Mouse (Mus musculus) lung, embryonic 14.5 days (tissue): Measurements from ENCODE around the gene Actr2. TPM values are rescaled to one million over a fixed set of nuclear protein-coding genes. Genes with fewer than 3 reads are reported as not detected.
A peak's percentile ranks its signal among the peaks of the same experiment; 100 is the strongest.
"Not testable (repeated sequence)": the region's sequence is repeated elsewhere in the genome, so short reads cannot be mapped to it uniquely, and the experiment has no call there.

Experiments
- ATAC-seq: fragments of 200-750 bp; cut with Nextera tagmentation; 2 replicates; pipeline ENCODE4 v1.8.0; 2017; ENCODE audit warnings: mild to moderate bottlenecking, moderate TSS enrichment, moderate library complexity; ENCODE audit not compliant: insufficient read depth
- DNase-seq: peaks from one replicate; pipeline ENCODE4 v3.0.0-alpha.2; 2015
- H3K27ac ChIP-seq: fragments of 300-500 bp; sonication (generic); 2 replicates; pipeline ENCODE4 v1.5.1; 2014; ENCODE audit warnings: low read depth, mild to moderate bottlenecking, moderate library complexity
- H3K27me3 ChIP-seq: fragments of 300-500 bp; sonication (generic); 2 replicates; pipeline ENCODE4 v1.6.1; 2014; ENCODE audit warnings: low read length, control low read depth; ENCODE audit not compliant: insufficient read depth
- H3K36me3 ChIP-seq: fragments of 300-500 bp; sonication (generic); 2 replicates; pipeline ENCODE4 v1.6.1; 2014; ENCODE audit warnings: control low read depth; ENCODE audit not compliant: insufficient read depth
- H3K4me1 ChIP-seq: fragments of 300-500 bp; sonication (generic); 2 replicates; pipeline ENCODE4 v1.6.1; 2014; ENCODE audit warnings: antibody characterized with exemption, control low read depth; ENCODE audit not compliant: insufficient read depth
- H3K4me2 ChIP-seq: fragments of 300-500 bp; sonication (generic); 2 replicates; pipeline ENCODE4 v1.6.1; 2014; ENCODE audit warnings: mild to moderate bottlenecking
- H3K4me3 ChIP-seq: fragments of 300-500 bp; sonication (generic); 2 replicates; pipeline ENCODE4 v1.5.1; 2014; ENCODE audit warnings: low read depth, low read length
- H3K9ac ChIP-seq: fragments of 300-500 bp; sonication (generic); 2 replicates; pipeline ENCODE4 v1.6.1; 2014
- H3K9me3 ChIP-seq: fragments of 300-500 bp; sonication (generic); 2 replicates; pipeline ENCODE4 v1.6.1; 2016; ENCODE audit warnings: low read depth, low read length, control low read depth
- CTCF ChIP-seq: IDR thresholded peaks from 2 replicates; pipeline ENCODE4 v1.5.1; 2016; ENCODE audit warnings: antibody characterized with exemption, low read depth
- WGBS: fragments of 180-500 bp; shearing (Covaris S2); extraction: QIAGEN DNeasy Blood & Tissue Kit; methylation state at CpG from one replicate; pipeline ENCODE4 v1.1.7; 2014; 5-methylcytosine and 5-hydroxymethylcytosine counted together
- polyA plus RNA-seq: library from polyadenylated mRNA; unstranded; fragments of >200 nt; fragmentation: Nextera tagmentation; extraction: Ambion mirVana; gene quantifications from 2 replicates; pipeline ENCODE4 v1.2.1, GENCODE M21; 2014

The Actr2 gene
- polyA plus RNA-seq, 1 experiment from 2014 or later = 65.9 TPM

- no peak overlapping the region for H3K27ac ChIP-seq
- WGBS = 73% methylated on average over 6 of the region's 6 CpGs
- no peak for ATAC-seq
- no peak overlapping the region for H3K4me3 ChIP-seq
- no peaks in the 10 kb centered on the region for H3K36me3 ChIP-seq
- no peak overlapping the region for H3K9ac ChIP-seq
- H3K4me1 ChIP-seq = no peaks in the 10 kb centered on the region
- DNase-seq = no peak
- H3K27me3 ChIP-seq = no peaks in the 10 kb centered on the region
- no peaks in the 10 kb centered on the region for H3K9me3 ChIP-seq
- H3K4me2 ChIP-seq = no peak overlapping the region
- TF ChIP-seq CTCF = no peak
Observed at GRCm38 (mm10) chr11:20136314-20136713, 23.6 kb upstream of the Actr2 start.

DNA sequence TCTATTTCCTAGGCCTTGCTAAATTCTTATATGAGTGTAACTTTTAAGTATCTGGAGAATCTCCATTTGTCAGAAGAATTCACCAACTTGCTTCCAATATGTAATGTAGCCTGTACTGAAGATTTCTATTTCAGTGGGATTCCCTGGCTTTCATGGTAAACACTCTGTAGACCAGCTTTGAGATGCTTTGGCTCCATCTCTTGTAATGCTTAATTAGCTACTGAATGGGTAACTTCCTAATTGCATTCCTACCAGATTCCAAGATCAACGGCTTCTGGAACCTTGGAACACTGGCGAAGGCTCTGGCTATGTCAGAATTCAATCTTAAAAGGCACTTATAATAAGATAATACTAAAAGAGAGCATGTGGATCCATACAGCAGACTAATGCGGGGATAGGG lies 22.2 kb upstream of the Actr2 start:
- WGBS = 71% methylated on average over 3 of the region's 3 CpGs

DNA sequence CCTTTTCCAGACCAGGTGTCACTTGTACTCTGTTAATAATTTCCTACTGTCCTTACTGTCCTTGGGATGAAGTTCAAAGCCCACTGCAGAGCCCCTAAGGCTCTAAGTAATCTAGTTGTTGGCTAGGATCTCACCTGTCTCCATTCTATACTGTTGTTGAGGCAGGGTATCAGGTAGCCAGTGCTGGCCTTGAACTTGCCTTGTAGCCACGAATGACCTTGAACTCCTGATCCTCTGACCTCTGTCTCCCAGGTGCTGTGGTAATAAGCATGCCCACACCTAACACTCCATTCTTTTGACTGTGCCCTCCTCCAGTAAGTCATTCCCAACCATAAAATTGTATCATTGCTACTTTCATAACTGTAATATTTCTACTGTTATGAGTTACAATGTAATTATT lies 21.0 kb upstream of the Actr2 start:
- DNase-seq = no peak
- Histone ChIP-seq H3K9me3 (no peaks in the 10 kb centered on the region), H3K4me1 (no peaks in the 10 kb centered on the region), H3K4me2 (no peak overlapping the region), H3K27ac (no peak overlapping the region), H3K4me3 (no peak overlapping the region), H3K27me3 (no peaks in the 10 kb centered on the region), H3K36me3 (no peaks in the 10 kb centered on the region), H3K9ac (no peak overlapping the region)
- no peak for ATAC-seq
- TF ChIP-seq CTCF = no peak
- 70% methylated on average over 1 of the region's 1 CpGs for WGBS

More for the DNA sequence above, 22.2 kb upstream of the Actr2 start:
- not testable (repeated sequence) for DNase-seq, ATAC-seq, H3K27ac ChIP-seq, H3K4me2 ChIP-seq, H3K36me3 ChIP-seq, H3K27me3 ChIP-seq, H3K4me1 ChIP-seq, H3K9me3 ChIP-seq, H3K4me3 ChIP-seq, H3K9ac ChIP-seq

GRCm38 (mm10) chr11:20132955-20133562 lies 20.3 kb upstream of the Actr2 start:
- H3K9me3 ChIP-seq = no peaks in the 10 kb centered on the region
- no peak overlapping the region for H3K4me3 ChIP-seq
- ATAC-seq (peak; percentile 56; the same call in 1 of the 2 replicates), DNase-seq (peak; percentile 92)
- no peak overlapping the region for H3K9ac ChIP-seq
- no peaks in the 10 kb centered on the region for H3K36me3 ChIP-seq
- no peaks in the 10 kb centered on the region for H3K4me1 ChIP-seq
- TF ChIP-seq CTCF = peak; percentile 83
- WGBS = 30% methylated on average over 11 of the region's 12 CpGs
- H3K27me3 ChIP-seq = no peaks in the 10 kb centered on the region
- no peak overlapping the region for H3K27ac ChIP-seq
- peak overlapping the region; percentile 47; the same call in 1 of the 2 replicates for H3K4me2 ChIP-seq

DNA sequence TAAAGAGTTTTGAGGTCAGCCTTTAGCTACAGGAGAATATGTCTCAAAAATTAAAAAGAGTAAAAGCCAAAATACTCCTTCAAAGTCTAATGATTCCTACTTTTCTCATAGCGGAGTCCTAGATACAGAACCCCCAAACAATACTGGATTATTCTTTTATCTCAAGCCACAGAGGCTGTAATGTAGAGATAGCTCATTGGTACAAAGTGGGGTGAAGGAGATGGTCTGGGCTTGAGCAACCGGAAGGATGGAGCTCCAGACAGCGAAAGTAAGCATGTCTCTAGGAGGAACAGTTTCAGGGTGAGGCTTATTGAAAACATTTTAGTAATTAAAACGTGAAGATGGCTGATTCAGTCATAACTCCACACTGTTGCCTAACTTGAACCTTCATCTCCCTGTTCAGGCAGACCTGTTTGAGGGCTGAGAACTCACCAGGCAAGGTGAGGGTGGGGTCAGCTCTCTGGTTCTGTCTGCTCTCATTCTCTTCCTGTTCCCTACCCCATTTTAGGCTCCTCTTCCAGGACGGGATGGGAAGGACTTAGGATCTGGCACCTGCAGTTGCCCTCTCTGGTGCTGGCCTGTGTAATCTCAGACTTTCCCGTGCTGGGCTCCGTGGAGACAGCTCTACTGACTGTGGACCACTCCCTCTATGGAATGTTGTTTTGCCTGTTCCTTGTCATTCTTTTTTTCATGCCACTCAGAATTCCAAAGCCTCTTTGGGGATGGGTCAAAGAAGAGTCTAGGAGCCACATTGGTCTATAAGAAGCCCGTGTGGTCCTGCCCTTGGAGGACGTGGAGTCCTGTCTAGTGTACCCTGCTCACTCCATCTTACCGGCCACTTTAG lies 14.2 kb upstream of the Actr2 start:
- no peak for TF ChIP-seq CTCF
- H3K4me2 ChIP-seq = no peak overlapping the region
- no peaks in the 10 kb centered on the region for H3K27me3 ChIP-seq
- peak; percentile 52 for ATAC-seq
- H3K27ac ChIP-seq = no peak overlapping the region
- no peaks in the 10 kb centered on the region for H3K9me3 ChIP-seq
- no peak overlapping the region for H3K9ac ChIP-seq
- peak; percentile 51 for DNase-seq
- no peaks in the 10 kb centered on the region for H3K36me3 ChIP-seq
- no peaks in the 10 kb centered on the region for H3K4me1 ChIP-seq
- no peak overlapping the region for H3K4me3 ChIP-seq
- WGBS = 56% methylated on average over 10 of the region's 10 CpGs

GRCm38 (mm10) chr11:20125423-20125822 lies 12.7 kb upstream of the Actr2 start:
- Histone ChIP-seq H3K27me3 (no peaks in the 10 kb centered on the region), H3K9ac (no peak overlapping the region), H3K27ac (no peak overlapping the region), H3K4me3 (no peak overlapping the region), H3K9me3 (no peaks in the 10 kb centered on the region), H3K4me2 (no peak overlapping the region), H3K36me3 (no peaks in the 10 kb centered on the region), H3K4me1 (no peaks in the 10 kb centered on the region)
- 55% methylated on average over 1 of the region's 1 CpGs for WGBS
- DNase-seq (no peak), ATAC-seq (no peak)
- no peak for TF ChIP-seq CTCF

DNA sequence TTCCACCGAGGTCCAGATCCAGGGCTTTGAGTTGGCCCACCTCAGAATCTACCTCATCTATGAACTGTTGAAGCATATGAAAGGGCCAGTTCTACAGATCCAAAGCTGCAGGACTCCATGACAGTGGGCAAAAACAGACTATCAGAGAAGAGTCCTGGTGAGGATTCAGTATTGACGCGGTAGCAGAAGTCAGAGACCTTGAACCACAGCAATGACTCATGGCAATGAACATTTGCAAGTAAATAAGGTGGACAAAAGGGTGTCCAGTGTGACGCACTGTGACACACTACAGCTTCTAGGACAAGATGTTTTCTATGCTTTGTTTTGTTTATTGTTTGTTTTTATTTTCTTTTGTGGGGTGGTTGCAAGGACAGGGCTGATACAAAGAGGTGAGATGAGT lies 4.0 kb upstream of the Actr2 start:
- TF ChIP-seq CTCF = no peak
- H3K9me3 ChIP-seq = no peaks in the 10 kb centered on the region
- H3K4me3 ChIP-seq = no peak overlapping the region
- H3K36me3 ChIP-seq = no peaks in the 10 kb centered on the region
- no peaks in the 10 kb centered on the region for H3K27me3 ChIP-seq
- no peak overlapping the region for H3K9ac ChIP-seq
- no peak overlapping the region for H3K4me2 ChIP-seq
- no peak overlapping the region for H3K27ac ChIP-seq
- ATAC-seq (no peak), DNase-seq (no peak)
- H3K4me1 ChIP-seq = no peaks in the 10 kb centered on the region
- WGBS = 93% methylated on average over 4 of the region's 4 CpGs
